Mouse (Mus musculus) forebrain, embryonic 16.5 days (tissue): Measurements from ENCODE around the gene Drg2. TPM values are rescaled to one million over a fixed set of nuclear protein-coding genes. Genes with fewer than 3 reads are reported as not detected.

Experiments used
- polyA plus RNA-seq: library from polyadenylated mRNA; unstranded; fragments of >200 nt; fragmentation: Nextera tagmentation; extraction: Ambion mirVana; gene quantifications from 2 replicates; pipeline ENCODE4 v1.2.1, GENCODE M21; 2015

Drg2 gene
- polyA plus RNA-seq, 1 experiment from 2014 or later, result 103 TPM

Other genes with a start within 250 kb of the Drg2 start
- 41.1 and 46.9 TPM in 2 replicates for gene Srebf1, start 232.0 kb upstream of the Drg2 start, polyA plus RNA-seq
- 56.5 and 62.0 TPM in 2 replicates for gene Tom1l2, start 101.7 kb upstream of the Drg2 start, polyA plus RNA-seq
- gene Drc3, start 101.3 kb upstream of the Drg2 start, polyA plus RNA-seq, result 4.6 and 4.7 TPM in 2 replicates
- 28.7 and 29.7 TPM in 2 replicates for gene Gid4, start 37.4 kb upstream of the Drg2 start, polyA plus RNA-seq
- gene Atpaf2, start 36.1 kb upstream of the Drg2 start, polyA plus RNA-seq, result 50.5 and 53.4 TPM in 2 replicates
- 0.08 and 0.15 TPM in 2 replicates for gene Myo15, start 14.7 kb downstream of the Drg2 start, polyA plus RNA-seq
- 24.2 and 25.9 TPM in 2 replicates for gene Alkbh5, start 81.8 kb downstream of the Drg2 start, polyA plus RNA-seq
- gene Llgl1, start 245.1 kb downstream of the Drg2 start, polyA plus RNA-seq, result 78.7 and 86.9 TPM in 2 replicates